Mouse (Mus musculus) neural tube, embryonic 12.5 days (tissue): ENCODE results near the gene Thap2. TPM values are rescaled to one million over a fixed set of nuclear protein-coding genes. Genes with fewer than 3 reads are reported as not detected.

Source experiments
- ATAC-seq: fragments of 200-750 bp; cut with Nextera tagmentation; 2 replicates; pipeline ENCODE4 v1.8.0; 2017; ENCODE audit warnings: low read depth, mild to moderate bottlenecking, moderate TSS enrichment, moderate library complexity; ENCODE audit not compliant: low FRiP score
- H3K27ac ChIP-seq: fragments of 300-500 bp; sonication (generic); 2 replicates; pipeline ENCODE4 v1.5.1; 2016
- H3K27me3 ChIP-seq: fragments of 300-500 bp; sonication (generic); replicated peaks from 2 replicates; pipeline ENCODE4 v1.6.1; 2016; ENCODE audit warnings: mild to moderate bottlenecking
- H3K36me3 ChIP-seq: fragments of 300-500 bp; sonication (generic); 2 replicates; pipeline ENCODE4 v1.6.1; 2016; ENCODE audit warnings: mild to moderate bottlenecking
- H3K4me1 ChIP-seq: fragments of 300-500 bp; sonication (generic); 2 replicates; pipeline ENCODE4 v1.6.1; 2016
- H3K4me2 ChIP-seq: fragments of 300-500 bp; sonication (generic); replicated peaks from 2 replicates; pipeline ENCODE4 v1.6.1; 2016; ENCODE audit warnings: mild to moderate bottlenecking
- H3K4me3 ChIP-seq: fragments of 300-500 bp; sonication (generic); 2 replicates; pipeline ENCODE4 v1.5.1; 2016
- H3K9ac ChIP-seq: fragments of 300-500 bp; sonication (generic); 2 replicates; pipeline ENCODE4 v1.6.1; 2016; ENCODE audit warnings: mild to moderate bottlenecking
- H3K9me3 ChIP-seq: fragments of 300-500 bp; sonication (generic); 2 replicates; pipeline ENCODE4 v1.6.1; 2016; ENCODE audit warnings: mild to moderate bottlenecking
- WGBS: fragments of 180-500 bp; shearing (Covaris S2); methylation state at CpG from one replicate; pipeline ENCODE4 v1.1.7; 2016; 5-methylcytosine and 5-hydroxymethylcytosine counted together
- polyA plus RNA-seq: library from polyadenylated mRNA; unstranded; fragments of >200 nt; fragmentation: Nextera tagmentation; extraction: Ambion mirVana; gene quantifications from 2 replicates; pipeline ENCODE4 v1.2.1, GENCODE M21; 2016

Thap2 gene
- polyA plus RNA-seq, 1 experiment from 2014 or later, result 34.0 TPM

DNA sequence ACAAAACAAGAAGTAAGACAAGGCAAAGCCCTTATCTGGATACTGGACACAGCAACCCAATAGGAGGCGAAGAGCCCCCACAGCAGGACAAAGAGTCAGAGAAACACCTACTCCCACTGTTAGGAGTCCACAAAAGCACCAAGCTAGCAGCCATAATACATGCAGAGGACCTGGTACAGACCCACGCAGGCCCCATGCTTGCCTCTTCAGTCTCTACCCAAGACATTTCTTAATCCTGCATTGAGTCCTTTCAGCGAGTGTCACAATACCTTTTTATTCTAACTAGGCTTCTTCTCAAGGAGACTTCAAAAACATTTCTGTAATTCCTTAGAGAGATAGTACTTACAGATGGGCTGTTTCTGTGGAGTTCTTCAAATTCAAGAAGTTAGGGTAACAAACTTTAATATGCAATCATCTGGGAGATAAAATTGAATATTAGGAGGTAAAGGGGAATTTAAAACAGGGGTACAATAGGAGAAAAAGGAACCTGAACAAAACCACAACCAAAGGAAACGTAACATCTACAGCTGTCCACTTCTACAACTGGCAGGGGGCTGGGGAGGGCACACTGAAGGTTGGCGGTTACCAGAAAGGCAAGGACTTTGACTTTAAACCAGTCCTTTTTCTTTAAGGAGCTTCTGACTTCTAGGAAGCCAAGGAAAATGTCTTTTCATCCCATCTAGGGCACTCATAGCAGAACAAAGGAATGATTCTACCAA is 62.8 kb downstream of the Thap2 start:
- Histone ChIP-seq H3K9me3 (no peaks in the 10 kb centered on the region), H3K36me3 (no peaks in the 10 kb centered on the region), H3K27me3 (no peaks in the 10 kb centered on the region), H3K4me3 (no peak overlapping the region), H3K9ac (no peak overlapping the region), H3K4me1 (no peaks in the 10 kb centered on the region), H3K27ac (no peak overlapping the region), H3K4me2 (no peak overlapping the region)
- no peak for ATAC-seq
- 89% methylated on average over 5 of the region's 5 CpGs for WGBS

Other genes starting within 250 kb of the Thap2 start
- 0.20 and 0.22 TPM in 2 replicates for gene Tph2, start 199.4 kb downstream of the Thap2 start, polyA plus RNA-seq
- 40.9 and 49.5 TPM in 2 replicates for gene Tbc1d15, start 133.0 kb downstream of the Thap2 start, polyA plus RNA-seq
- gene Rab21, start 68.8 kb downstream of the Thap2 start, polyA plus RNA-seq, result 15.0 and 15.9 TPM in 2 replicates
- gene Tmem19, start 21.9 kb downstream of the Thap2 start, polyA plus RNA-seq, result 42.5 and 43.8 TPM in 2 replicates
- gene Zfc3h1, start 516 bp upstream of the Thap2 start, polyA plus RNA-seq, result 24.0 and 27.5 TPM in 2 replicates
- gene A930009A15Rik, start 185.5 kb upstream of the Thap2 start, polyA plus RNA-seq, result 0.25 and 0.95 TPM in 2 replicates
- gene Lgr5, start 203.3 kb upstream of the Thap2 start, polyA plus RNA-seq, result 4.8 and 5.8 TPM in 2 replicates